Mouse (Mus musculus): Measurements from ENCODE around the gene Lcn2. TPM values are rescaled to one million over a fixed set of nuclear protein-coding genes. Genes with fewer than 3 reads are reported as not detected.

Gene Lcn2
- not detected in 2 replicates for polyA plus RNA-seq (2016; fragmentation: Nextera tagmentation; extraction: Ambion mirVana)

- no peak for DNase-seq (ENCODE audit: low spot score)
- Histone ChIP-seq H3K27me3 (replicated peaks; ENCODE audit: low read depth, poor library complexity, severe bottlenecking) (peaks cover 24% of the 10 kb centered on the region), H3K4me3 (no peak within 1 kb of the TSS), H3K27ac (replicated peaks) (peak within 1 kb of the TSS; percentile 40), H3K4me1 (peaks cover 28% of the 10 kb centered on the region), H3K36me3 (replicated peaks) (no peaks in the 10 kb centered on the region), H3K9me3 (no peaks in the 10 kb centered on the region)
- WGBS: 63% methylated on average over 5 of the region's 5 CpGs
Observed at GRCm38 (mm10) chr2:32387706-32388490, at the start of gene Lcn2. Gene Lcn2 (minus strand): TSS chr2:32388252.

GRCm38 (mm10) chr2:32437612-32438166, 49.6 kb upstream of the Lcn2 start:
- 82% methylated on average over 2 of the region's 2 CpGs for WGBS
- no peak for DNase-seq (ENCODE audit: low spot score)
- H3K4me3 ChIP-seq: no peak overlapping the region
- no peaks in the 10 kb centered on the region for H3K36me3 ChIP-seq (replicated peaks)
- peak overlapping the region; percentile 44; the same call in 1 of the 2 replicates for H3K27ac ChIP-seq (replicated peaks)
- H3K4me1 ChIP-seq: peaks cover 39% of the 10 kb centered on the region
- H3K27me3 ChIP-seq (replicated peaks; ENCODE audit: low read depth, poor library complexity, severe bottlenecking): no peaks in the 10 kb centered on the region
- H3K9me3 ChIP-seq: no peaks in the 10 kb centered on the region

DNA sequence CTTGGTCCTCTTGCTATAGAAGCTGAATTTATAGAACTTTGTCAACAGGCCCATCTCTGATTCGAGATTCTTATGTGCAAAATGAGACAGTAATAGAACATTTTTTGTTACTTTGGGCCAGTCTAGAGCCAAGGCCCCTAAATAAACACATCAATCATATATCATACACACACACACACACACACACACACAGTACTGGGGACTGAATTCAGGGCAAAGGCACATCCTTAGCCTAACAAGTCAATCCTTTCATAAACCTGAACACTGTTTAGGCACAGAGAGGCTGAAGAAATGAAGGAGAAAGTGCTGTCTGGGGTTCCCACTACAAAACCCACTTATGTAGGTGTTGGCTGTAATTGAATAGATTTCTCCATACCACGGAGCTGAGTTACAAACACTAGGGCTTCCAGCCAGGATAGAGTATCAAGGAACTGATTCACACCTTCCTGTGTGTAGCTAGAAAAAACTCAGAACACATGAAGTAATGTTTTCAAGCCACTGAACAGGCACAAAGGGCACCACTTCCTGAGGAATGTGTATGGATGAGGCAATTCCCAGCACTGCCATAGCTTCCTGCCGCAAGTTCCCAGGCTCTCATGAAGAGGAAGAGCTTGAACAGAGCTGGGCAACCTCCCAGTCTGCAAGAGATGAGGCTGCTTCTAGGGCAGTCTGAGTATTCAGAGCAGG, 48.8 kb upstream of the Lcn2 start:
- peak overlapping the region; percentile 44 for H3K27ac ChIP-seq (replicated peaks)

DNA sequence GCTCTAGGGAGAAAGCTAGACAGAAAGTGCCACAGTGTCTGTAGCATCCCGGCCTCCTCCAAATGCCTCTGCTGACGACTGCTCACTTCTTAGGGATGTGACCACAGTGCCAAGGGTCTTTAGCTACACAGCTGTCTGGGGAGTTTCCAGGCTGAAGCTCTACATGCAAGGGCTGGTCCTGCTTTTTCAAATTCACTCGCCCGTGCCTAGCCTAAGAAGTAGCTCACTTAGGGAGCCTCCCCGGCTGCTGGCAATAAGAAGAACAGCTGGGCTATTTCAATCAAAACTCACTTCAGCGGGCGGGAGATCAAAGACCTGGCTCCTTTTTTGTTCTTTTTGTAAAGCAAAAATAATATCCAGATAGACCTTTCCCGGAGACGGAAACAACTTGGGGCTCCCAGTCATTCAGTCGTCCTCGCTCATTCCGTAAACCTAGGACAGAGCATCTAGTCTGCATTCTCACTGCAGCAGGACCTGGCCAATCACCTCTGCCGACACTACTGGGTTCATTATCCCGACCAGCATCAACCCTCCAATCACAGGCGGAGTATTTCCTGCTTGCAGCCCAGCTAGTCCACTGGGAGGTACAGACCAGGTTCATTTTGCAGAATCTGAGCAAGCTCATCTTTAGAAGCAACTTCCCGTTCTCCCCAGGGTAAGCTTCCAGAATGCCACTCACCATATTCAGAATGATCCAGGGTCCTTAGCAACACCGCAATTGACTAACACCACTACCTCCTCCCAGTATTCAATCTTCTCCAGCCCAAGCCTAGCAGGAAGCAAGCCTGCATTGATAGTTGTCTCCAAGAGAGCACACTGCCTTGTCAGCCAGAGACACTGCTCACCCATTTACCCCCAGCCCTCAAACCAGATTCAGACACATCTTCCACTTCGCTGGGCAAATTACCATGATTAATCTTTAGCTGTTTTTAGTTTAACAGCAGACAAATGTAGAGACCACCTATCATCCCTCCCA, 42.9 kb upstream of the Lcn2 start:
- DNase-seq (ENCODE audit: low spot score): peak; percentile 93
- H3K27ac ChIP-seq (replicated peaks): peak overlapping the region; percentile 85
- WGBS: 10% methylated on average over 18 of the region's 18 CpGs
- no peaks in the 10 kb centered on the region for H3K9me3 ChIP-seq
- peaks cover 15% of the 10 kb centered on the region for H3K36me3 ChIP-seq (replicated peaks)
- H3K4me3 ChIP-seq: peak overlapping the region; percentile 64
- peaks cover 46% of the 10 kb centered on the region for H3K4me1 ChIP-seq
- H3K27me3 ChIP-seq (replicated peaks; ENCODE audit: low read depth, poor library complexity, severe bottlenecking): no peaks in the 10 kb centered on the region

More for the DNA sequence above, 48.8 kb upstream of the Lcn2 start:
- H3K9me3 ChIP-seq: no peaks in the 10 kb centered on the region
- DNase-seq (ENCODE audit: low spot score): no peak
- H3K27me3 ChIP-seq (replicated peaks; ENCODE audit: low read depth, poor library complexity, severe bottlenecking): no peaks in the 10 kb centered on the region
- H3K36me3 ChIP-seq (replicated peaks): no peaks in the 10 kb centered on the region
- peaks cover 39% of the 10 kb centered on the region for H3K4me1 ChIP-seq
- 67% methylated on average over 3 of the region's 3 CpGs for WGBS
- no peak overlapping the region for H3K4me3 ChIP-seq

GRCm38 (mm10) chr2:32429215-32429891, 41.3 kb upstream of the Lcn2 start:
- Histone ChIP-seq H3K27me3 (replicated peaks; ENCODE audit: low read depth, poor library complexity, severe bottlenecking) (no peaks in the 10 kb centered on the region), H3K4me3 (peak overlapping the region; percentile 64; the same call in 1 of the 2 replicates), H3K9me3 (no peaks in the 10 kb centered on the region), H3K4me1 (peaks cover 62% of the 10 kb centered on the region), H3K36me3 (replicated peaks) (peaks cover 15% of the 10 kb centered on the region), H3K27ac (replicated peaks) (0 out of 2 replicates have a peak overlapping the region, but pooled peaks have one; percentile 21)
- no peak for DNase-seq (ENCODE audit: low spot score)
- 82% methylated on average over 4 of the region's 4 CpGs for WGBS

DNA sequence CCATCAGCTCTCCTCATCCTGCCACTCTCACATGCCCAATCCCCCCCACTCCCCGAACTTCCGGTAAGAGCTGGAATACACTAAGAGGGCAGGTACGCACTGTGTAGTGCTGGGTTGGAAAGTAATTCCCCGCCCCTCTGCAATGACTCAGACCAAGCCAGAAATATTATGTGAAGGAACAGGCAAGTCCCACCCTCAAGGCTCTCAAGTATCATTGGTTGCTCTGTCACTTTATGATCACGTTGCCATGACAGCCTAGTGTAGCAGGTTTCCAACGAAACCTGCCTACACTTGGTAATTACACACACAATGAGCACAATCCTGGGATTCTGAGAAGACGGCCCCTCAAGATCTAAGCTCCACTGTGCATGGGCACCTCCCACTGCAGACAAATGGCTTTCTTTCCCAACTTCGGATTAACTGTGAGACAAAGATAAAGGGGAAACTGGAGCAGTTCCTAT, 40.2 kb upstream of the Lcn2 start:
- H3K9me3 ChIP-seq: no peaks in the 10 kb centered on the region
- WGBS: 74% methylated on average over 8 of the region's 8 CpGs
- H3K4me3 ChIP-seq: peak overlapping the region; percentile 31; the same call in 1 of the 2 replicates
- peak overlapping the region; percentile 21; the same call in 1 of the 2 replicates for H3K27ac ChIP-seq (replicated peaks)
- peaks cover 73% of the 10 kb centered on the region for H3K4me1 ChIP-seq
- no peaks in the 10 kb centered on the region for H3K27me3 ChIP-seq (replicated peaks; ENCODE audit: low read depth, poor library complexity, severe bottlenecking)
- peaks cover 15% of the 10 kb centered on the region for H3K36me3 ChIP-seq (replicated peaks)
- DNase-seq (ENCODE audit: low spot score): no peak

- H3K9me3 ChIP-seq: no peaks in the 10 kb centered on the region
- 79% methylated on average over 5 of the region's 5 CpGs for WGBS
- no peak overlapping the region for H3K27ac ChIP-seq (replicated peaks)
- H3K4me1 ChIP-seq: peaks cover 78% of the 10 kb centered on the region
- no peak overlapping the region; the same call in 1 of the 2 replicates for H3K4me3 ChIP-seq
- DNase-seq (ENCODE audit: low spot score): no peak
- H3K27me3 ChIP-seq (replicated peaks; ENCODE audit: low read depth, poor library complexity, severe bottlenecking): no peaks in the 10 kb centered on the region
- H3K36me3 ChIP-seq (replicated peaks): peaks cover 15% of the 10 kb centered on the region
Observed at GRCm38 (mm10) chr2:32427720-32428119, 39.7 kb upstream of the Lcn2 start.

DNA sequence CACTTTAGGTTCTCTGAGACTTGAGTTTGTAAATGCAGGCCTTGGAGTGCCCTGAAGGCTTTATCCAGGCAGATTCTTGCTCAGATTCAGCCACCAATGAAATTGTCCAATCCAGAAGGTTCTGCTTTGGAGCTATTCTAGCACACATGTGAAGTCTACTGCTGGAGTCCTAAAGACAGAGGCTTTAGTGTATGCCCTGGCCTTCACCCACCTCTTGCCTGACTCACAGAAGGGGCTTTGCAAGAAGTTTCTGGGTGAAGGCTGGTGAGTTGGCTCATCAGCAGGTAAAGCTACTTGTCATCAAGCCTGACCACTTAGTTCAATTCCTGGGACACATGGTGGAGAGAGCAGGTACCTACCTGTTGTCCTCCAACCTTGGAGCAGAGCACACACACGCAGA, 38.1 kb upstream of the Lcn2 start:
- Histone ChIP-seq H3K27ac (replicated peaks) (no peak overlapping the region), H3K27me3 (replicated peaks; ENCODE audit: low read depth, poor library complexity, severe bottlenecking) (no peaks in the 10 kb centered on the region), H3K36me3 (replicated peaks) (peaks cover 17% of the 10 kb centered on the region), H3K4me1 (peaks cover 78% of the 10 kb centered on the region), H3K9me3 (no peaks in the 10 kb centered on the region), H3K4me3 (no peak overlapping the region)
- DNase-seq (ENCODE audit: low spot score): no peak
- WGBS: 95% methylated on average over 1 of the region's 1 CpGs

DNA sequence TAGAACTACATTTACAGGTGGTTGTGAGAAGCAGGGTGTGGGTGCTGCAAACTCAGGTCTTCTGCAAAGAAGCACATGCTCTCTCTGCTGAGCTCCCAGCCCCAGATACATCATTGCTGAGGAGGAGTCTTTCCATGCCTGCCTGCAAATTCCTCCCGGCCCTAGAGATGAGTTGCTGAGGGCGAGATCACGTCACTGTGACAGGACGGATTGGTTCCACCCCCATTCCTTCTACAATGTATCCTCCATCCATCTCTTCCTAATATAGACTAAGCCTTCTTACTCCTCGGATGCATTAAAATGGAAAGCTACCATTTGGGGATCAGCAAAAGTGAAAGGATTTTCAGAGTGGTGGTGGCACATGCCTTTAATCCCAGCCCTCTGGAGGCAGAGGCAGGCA, 37.5 kb upstream of the Lcn2 start:
- Histone ChIP-seq H3K4me3 (no peak overlapping the region), H3K27me3 (replicated peaks; ENCODE audit: low read depth, poor library complexity, severe bottlenecking) (no peaks in the 10 kb centered on the region), H3K27ac (replicated peaks) (no peak overlapping the region; the same call in 1 of the 2 replicates), H3K36me3 (replicated peaks) (peaks cover 23% of the 10 kb centered on the region), H3K9me3 (no peaks in the 10 kb centered on the region), H3K4me1 (peaks cover 73% of the 10 kb centered on the region)
- no peak for DNase-seq (ENCODE audit: low spot score)
- 80% methylated on average over 5 of the region's 5 CpGs for WGBS

- no peaks in the 10 kb centered on the region for H3K27me3 ChIP-seq (replicated peaks; ENCODE audit: low read depth, poor library complexity, severe bottlenecking)
- no peaks in the 10 kb centered on the region for H3K9me3 ChIP-seq
- peak overlapping the region; percentile 60; the same call in 1 of the 2 replicates for H3K4me3 ChIP-seq
- H3K4me1 ChIP-seq: peaks cover 68% of the 10 kb centered on the region
- 50% methylated on average over 3 of the region's 3 CpGs for WGBS
- no peak for DNase-seq (ENCODE audit: low spot score)
- H3K36me3 ChIP-seq (replicated peaks): peaks cover 30% of the 10 kb centered on the region
- H3K27ac ChIP-seq (replicated peaks): peak overlapping the region; percentile 74
Observed at GRCm38 (mm10) chr2:32424796-32425195, 36.7 kb upstream of the Lcn2 start.
